Mouse (Mus musculus) small intestine, adult 2 months (tissue): ENCODE results near the gene Lhx6.

ENCODE experiments used
- CTCF ChIP-seq: fragments of 200-500 bp; IDR thresholded peaks from 2 replicates; pipeline ENCODE4 v1.5.1; 2012; ENCODE audit warnings: low read depth, mild to moderate bottlenecking, control low read depth, inconsistent platforms, low read length, moderate library complexity, mixed read lengths; ENCODE audit not compliant: insufficient replicate concordance, insufficient read length; ENCODE audit errors: extremely low read depth
- POLR2A ChIP-seq: fragments of 200-500 bp; IDR thresholded peaks from 2 replicates; pipeline ENCODE4 v1.6.1; 2012; ENCODE audit warnings: low read depth, mild to moderate bottlenecking, control low read depth, inconsistent platforms, low read length, moderate library complexity

DNA sequence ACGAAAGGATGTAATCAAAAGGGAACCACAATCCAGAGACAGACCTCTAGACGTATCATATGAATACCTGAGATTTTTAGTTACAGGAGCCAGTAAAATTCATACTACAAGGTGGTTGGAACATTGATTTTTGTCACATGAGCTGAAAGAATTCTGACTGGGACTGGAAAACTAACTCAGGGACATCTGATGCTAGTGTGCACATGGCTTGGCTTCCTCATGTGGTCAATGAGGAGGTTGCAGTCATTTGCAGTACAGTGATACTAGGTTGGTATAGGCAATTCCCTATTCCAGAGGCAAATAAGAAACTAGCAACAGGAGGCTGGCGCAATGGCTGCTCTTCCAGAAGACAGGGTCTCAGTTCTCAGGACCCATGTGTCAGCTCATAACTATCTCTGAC, 7.4 kb upstream of the Lhx6 start:
- TF ChIP-seq CTCF (no peak), POLR2A (no peak)
